Mouse (Mus musculus): ENCODE results near the gene Wfdc2. TPM values are rescaled to one million over a fixed set of nuclear protein-coding genes. Genes with fewer than 3 reads are reported as not detected.

Gene Wfdc2
- polyA plus RNA-seq (2012; rRNA removed): 20.5 and 28.7 TPM in 2 replicates

GRCm38 (mm10) chr2:164562391-164563188 lies at the start of gene Wfdc2:
Wfdc2 (plus strand) TSS chr2:164562413.
- Histone ChIP-seq H3K27ac (ENCODE audit: control insufficient read depth, insufficient read depth, low read length) (no peak within 1 kb of the TSS), H3K4me1 (replicated peaks; ENCODE audit: control insufficient read depth, insufficient read depth, low read length) (peaks cover 14% of the 10 kb centered on the region), H3K36me3 (ENCODE audit: control insufficient read depth, insufficient read depth, low read length) (no peaks in the 10 kb centered on the region), H3K27me3 (ENCODE audit: control insufficient read depth, insufficient read depth, low read length) (no peaks in the 10 kb centered on the region; the same call in 1 of the 2 replicates), H3K4me3 (ENCODE audit: control insufficient read depth, insufficient read depth, low read length) (peak within 1 kb of the TSS; percentile 33; the same call in 1 of the 2 replicates)
- WGBS: 81% methylated on average over 24 of the region's 24 CpGs
- no peak for DNase-seq
- no peak for TF ChIP-seq POLR2A (IDR thresholded peaks at IDR 0.05; ENCODE audit: control insufficient read depth, extremely low read depth, insufficient read depth, low read length, poor library complexity)
- no peak for TF ChIP-seq CTCF (IDR thresholded peaks at IDR 0.05; ENCODE audit: borderline replicate concordance, control insufficient read depth, extremely low read depth, insufficient read depth, low read length, poor library complexity)

- 83% methylated on average over 8 of the region's 8 CpGs for WGBS
- Histone ChIP-seq H3K27me3 (ENCODE audit: control insufficient read depth, insufficient read depth, low read length) (no peaks in the 10 kb centered on the region), H3K4me1 (replicated peaks; ENCODE audit: control insufficient read depth, insufficient read depth, low read length) (no peaks in the 10 kb centered on the region), H3K27ac (ENCODE audit: control insufficient read depth, insufficient read depth, low read length) (no peak overlapping the region), H3K4me3 (ENCODE audit: control insufficient read depth, insufficient read depth, low read length) (no peak overlapping the region), H3K36me3 (ENCODE audit: control insufficient read depth, insufficient read depth, low read length) (no peaks in the 10 kb centered on the region)
- no peak for TF ChIP-seq POLR2A (IDR thresholded peaks at IDR 0.05; ENCODE audit: control insufficient read depth, extremely low read depth, insufficient read depth, low read length, poor library complexity)
- TF ChIP-seq CTCF (IDR thresholded peaks at IDR 0.05; ENCODE audit: borderline replicate concordance, control insufficient read depth, extremely low read depth, insufficient read depth, low read length, poor library complexity): no peak
- DNase-seq: no peak
Measured at GRCm38 (mm10) chr2:164513389-164513788, 48.8 kb upstream of the Wfdc2 start.

GRCm38 (mm10) chr2:164514916-164515315 lies 47.3 kb upstream of the Wfdc2 start:
- no peak overlapping the region for H3K27ac ChIP-seq (ENCODE audit: control insufficient read depth, insufficient read depth, low read length)
- 87% methylated on average over 3 of the region's 3 CpGs for WGBS
- TF ChIP-seq POLR2A (IDR thresholded peaks at IDR 0.05; ENCODE audit: control insufficient read depth, extremely low read depth, insufficient read depth, low read length, poor library complexity): no peak
- no peak for TF ChIP-seq CTCF (IDR thresholded peaks at IDR 0.05; ENCODE audit: borderline replicate concordance, control insufficient read depth, extremely low read depth, insufficient read depth, low read length, poor library complexity)

DNA sequence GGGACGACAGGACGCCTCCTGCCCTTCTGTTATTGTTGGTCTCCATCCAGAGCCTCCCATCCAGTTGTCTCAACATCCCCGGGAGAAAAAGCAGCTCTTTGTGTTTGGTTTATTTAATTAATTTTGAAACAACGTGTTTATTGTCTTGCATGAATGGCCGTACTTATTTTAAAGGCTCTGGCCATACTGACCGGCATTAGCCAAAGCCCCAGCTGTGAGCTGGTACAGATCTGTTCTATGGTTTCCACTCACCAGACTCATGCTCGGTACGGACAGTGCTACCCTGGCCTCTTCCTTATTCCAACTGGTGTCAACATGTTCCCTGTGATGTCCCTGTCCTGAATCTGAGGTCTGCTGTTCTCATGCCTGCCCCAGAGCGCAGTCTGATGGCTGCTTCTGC lies 46.3 kb upstream of the Wfdc2 start:
- no peaks in the 10 kb centered on the region for H3K36me3 ChIP-seq (ENCODE audit: control insufficient read depth, insufficient read depth, low read length)
- no peak for DNase-seq
- no peak overlapping the region for H3K4me3 ChIP-seq (ENCODE audit: control insufficient read depth, insufficient read depth, low read length)
- TF ChIP-seq POLR2A (IDR thresholded peaks at IDR 0.05; ENCODE audit: control insufficient read depth, extremely low read depth, insufficient read depth, low read length, poor library complexity) (no peak), CTCF (IDR thresholded peaks at IDR 0.05; ENCODE audit: borderline replicate concordance, control insufficient read depth, extremely low read depth, insufficient read depth, low read length, poor library complexity) (no peak)
- peaks cover 5% of the 10 kb centered on the region for H3K4me1 ChIP-seq (replicated peaks; ENCODE audit: control insufficient read depth, insufficient read depth, low read length)
- no peaks in the 10 kb centered on the region for H3K27me3 ChIP-seq (ENCODE audit: control insufficient read depth, insufficient read depth, low read length)
- H3K27ac ChIP-seq (ENCODE audit: control insufficient read depth, insufficient read depth, low read length): no peak overlapping the region
- WGBS: 93% methylated on average over 9 of the region's 9 CpGs

More at GRCm38 (mm10) chr2:164514916-164515315, 47.3 kb upstream of the Wfdc2 start:
- H3K27me3 ChIP-seq (ENCODE audit: control insufficient read depth, insufficient read depth, low read length): no peaks in the 10 kb centered on the region
- H3K4me3 ChIP-seq (ENCODE audit: control insufficient read depth, insufficient read depth, low read length): no peak overlapping the region
- DNase-seq: no peak
- H3K4me1 ChIP-seq (replicated peaks; ENCODE audit: control insufficient read depth, insufficient read depth, low read length): no peaks in the 10 kb centered on the region
- no peaks in the 10 kb centered on the region for H3K36me3 ChIP-seq (ENCODE audit: control insufficient read depth, insufficient read depth, low read length)

- DNase-seq: no peak
- WGBS: 76% methylated on average over 11 of the region's 11 CpGs
- TF ChIP-seq CTCF (IDR thresholded peaks at IDR 0.05; ENCODE audit: borderline replicate concordance, control insufficient read depth, extremely low read depth, insufficient read depth, low read length, poor library complexity): no peak
- TF ChIP-seq POLR2A (IDR thresholded peaks at IDR 0.05; ENCODE audit: control insufficient read depth, extremely low read depth, insufficient read depth, low read length, poor library complexity): no peak
- H3K27me3 ChIP-seq (ENCODE audit: control insufficient read depth, insufficient read depth, low read length): no peaks in the 10 kb centered on the region
- H3K4me1 ChIP-seq (replicated peaks; ENCODE audit: control insufficient read depth, insufficient read depth, low read length): peaks cover 10% of the 10 kb centered on the region
- H3K27ac ChIP-seq (ENCODE audit: control insufficient read depth, insufficient read depth, low read length): no peak overlapping the region
- H3K36me3 ChIP-seq (ENCODE audit: control insufficient read depth, insufficient read depth, low read length): no peaks in the 10 kb centered on the region
- H3K4me3 ChIP-seq (ENCODE audit: control insufficient read depth, insufficient read depth, low read length): no peak overlapping the region
Measured at GRCm38 (mm10) chr2:164516592-164516991, 45.6 kb upstream of the Wfdc2 start.

GRCm38 (mm10) chr2:164517485-164518221 lies 44.6 kb upstream of the Wfdc2 start:
- Histone ChIP-seq H3K27me3 (ENCODE audit: control insufficient read depth, insufficient read depth, low read length) (no peaks in the 10 kb centered on the region), H3K4me3 (ENCODE audit: control insufficient read depth, insufficient read depth, low read length) (no peak overlapping the region), H3K36me3 (ENCODE audit: control insufficient read depth, insufficient read depth, low read length) (no peaks in the 10 kb centered on the region), H3K27ac (ENCODE audit: control insufficient read depth, insufficient read depth, low read length) (no peak overlapping the region), H3K4me1 (replicated peaks; ENCODE audit: control insufficient read depth, insufficient read depth, low read length) (peaks cover 18% of the 10 kb centered on the region)
- TF ChIP-seq POLR2A (IDR thresholded peaks at IDR 0.05; ENCODE audit: control insufficient read depth, extremely low read depth, insufficient read depth, low read length, poor library complexity) (no peak), CTCF (IDR thresholded peaks at IDR 0.05; ENCODE audit: borderline replicate concordance, control insufficient read depth, extremely low read depth, insufficient read depth, low read length, poor library complexity) (peak; percentile 95)
- WGBS: 47% methylated on average over 10 of the region's 10 CpGs
- peak; percentile 72 for DNase-seq
